In genomic region chr7:68148297-68149048, GRCm38 (mm10) we compare ENCODE assay signal across 12 mouse cellular contexts.
DNase-seq lines count a peak whose midpoint lies in the region; ATAC-seq lines count a peak whose summit lies in the region.
"Had no signal": no experiment of that assay in that cellular context is flagged by ENCODE, and none has a peak within 500 bp of the region (broad histone marks: within the 10 kb centered on the region; RNA-seq: fewer than 3 reads in every experiment).

No protein-coding gene starts in this region.

- WGBS in heart, embryonic 13.5 days = 75% methylated on average over 20 of the region's 20 CpGs
- 81% methylated on average over 20 of the region's 20 CpGs for WGBS in heart, embryonic 12.5 days
- WGBS in embryonic facial prominence, embryonic 14.5 days = 51% methylated on average over 20 of the region's 20 CpGs
- 56% methylated on average over 20 of the region's 20 CpGs for WGBS in limb, embryonic 13.5 days
- 81% methylated on average over 20 of the region's 20 CpGs for WGBS in heart, embryonic 11.5 days (ENCODE audit: insufficient replicate concordance)

- 0 out of 2 replicates have a peak overlapping the region, but pooled peaks have one; percentile 19 for H3K9ac ChIP-seq in heart, embryonic 13.5 days
- no peak overlapping the region for H3K9ac ChIP-seq in heart, embryonic 12.5 days
- H3K9ac ChIP-seq in embryonic facial prominence, embryonic 14.5 days (ENCODE audit: low read depth, low read length) = no peak overlapping the region
- 0 out of 2 replicates have a peak overlapping the region, but pooled peaks have one; percentile 35 for H3K9ac ChIP-seq in limb, embryonic 13.5 days
- H3K9ac ChIP-seq in heart, embryonic 11.5 days (ENCODE audit: low read depth, low read length) = no peak overlapping the region

- peaks cover 86% of the 10 kb centered on the region for H3K4me1 ChIP-seq in heart, embryonic 13.5 days
- H3K4me1 ChIP-seq in heart, embryonic 12.5 days (replicated peaks) = peaks cover 85% of the 10 kb centered on the region
- H3K4me1 ChIP-seq in embryonic facial prominence, embryonic 14.5 days (ENCODE audit: control insufficient read depth, insufficient read depth, low read length) = peaks cover 27% of the 10 kb centered on the region
- H3K4me1 ChIP-seq in limb, embryonic 13.5 days = peaks cover 80% of the 10 kb centered on the region
- H3K4me1 ChIP-seq in heart, embryonic 11.5 days (ENCODE audit: control insufficient read depth, insufficient read depth, low read length) = peaks cover 53% of the 10 kb centered on the region

- ATAC-seq in heart, embryonic 13.5 days (ENCODE audit: extremely low read depth, insufficient number of reproducible peaks, low FRiP score, low TSS enrichment) = no peak
- ATAC-seq in heart, embryonic 12.5 days (ENCODE audit: insufficient number of reproducible peaks, low FRiP score) = no peak
- peak; percentile 53; the same call in 1 of the 2 replicates for ATAC-seq in embryonic facial prominence, embryonic 14.5 days (ENCODE audit: low read depth)
- no peak for ATAC-seq in limb, embryonic 13.5 days (ENCODE audit: low FRiP score, low read depth)
- ATAC-seq in heart, embryonic 11.5 days (replicated peaks; ENCODE audit: insufficient number of reproducible peaks, low FRiP score, low TSS enrichment) = no peak

- H3K27me3 ChIP-seq in heart, embryonic 13.5 days (replicated peaks) = no peaks in the 10 kb centered on the region
- H3K27me3 ChIP-seq in heart, embryonic 12.5 days (replicated peaks) = no peaks in the 10 kb centered on the region
- H3K27me3 ChIP-seq in embryonic facial prominence, embryonic 14.5 days (replicated peaks; ENCODE audit: control insufficient read depth, insufficient read depth, low read length) = no peaks in the 10 kb centered on the region
- no peaks in the 10 kb centered on the region for H3K27me3 ChIP-seq in limb, embryonic 13.5 days
- H3K27me3 ChIP-seq in heart, embryonic 11.5 days (ENCODE audit: control insufficient read depth, insufficient read depth, low read length) = no peaks in the 10 kb centered on the region
- H3K27me3 ChIP-seq: CH12.LX had no signal

- no peak overlapping the region for H3K4me3 ChIP-seq in heart, embryonic 13.5 days
- H3K4me3 ChIP-seq in heart, embryonic 12.5 days = no peak overlapping the region
- H3K4me3 ChIP-seq in embryonic facial prominence, embryonic 14.5 days (ENCODE audit: low read depth, low read length) = no peak overlapping the region
- no peak overlapping the region for H3K4me3 ChIP-seq in limb, embryonic 13.5 days
- H3K4me3 ChIP-seq in heart, embryonic 11.5 days (ENCODE audit: low read depth, low read length) = no peak overlapping the region
- H3K4me3 ChIP-seq: erythroblast, embryonic 14.5 days had no signal

- no peak overlapping the region for H3K27ac ChIP-seq in heart, embryonic 13.5 days (replicated peaks)
- no peak overlapping the region; the same call in 1 of the 2 replicates for H3K27ac ChIP-seq in heart, embryonic 12.5 days (ENCODE audit: poor library complexity, severe bottlenecking)
- no peak overlapping the region for H3K27ac ChIP-seq in embryonic facial prominence, embryonic 14.5 days (replicated peaks; ENCODE audit: low read depth, low read length)
- no peak overlapping the region for H3K27ac ChIP-seq in limb, embryonic 13.5 days
- no peak overlapping the region for H3K27ac ChIP-seq in heart, embryonic 11.5 days (ENCODE audit: low read depth, low read length)
- H3K27ac ChIP-seq: kidney, postnatal 0 days had no signal

- no peaks in the 10 kb centered on the region for H3K36me3 ChIP-seq in heart, embryonic 13.5 days
- H3K36me3 ChIP-seq in heart, embryonic 12.5 days = no peaks in the 10 kb centered on the region
- H3K36me3 ChIP-seq in embryonic facial prominence, embryonic 14.5 days (ENCODE audit: control insufficient read depth, insufficient read depth, low read length) = no peaks in the 10 kb centered on the region
- no peaks in the 10 kb centered on the region for H3K36me3 ChIP-seq in limb, embryonic 13.5 days
- no peaks in the 10 kb centered on the region for H3K36me3 ChIP-seq in heart, embryonic 11.5 days (ENCODE audit: control insufficient read depth, insufficient read depth, low read length)

- peak; percentile 53 for DNase-seq in 416B (ENCODE audit: low read depth)
- peak; percentile 48 for DNase-seq in embryonic facial prominence, embryonic 14.5 days (ENCODE audit: low spot score)
- DNase-seq in thymus, postnatal 36 days = no peak
- no peak for DNase-seq in B cell, adult 2 months
- DNase-seq: adrenal gland, postnatal 36 days had no signal

- H3K9me3 ChIP-seq in heart, embryonic 13.5 days = no peaks in the 10 kb centered on the region
- H3K9me3 ChIP-seq in heart, embryonic 12.5 days (replicated peaks) = no peaks in the 10 kb centered on the region
- H3K9me3 ChIP-seq in embryonic facial prominence, embryonic 14.5 days (ENCODE audit: control insufficient read depth, low read length) = no peaks in the 10 kb centered on the region
- H3K9me3 ChIP-seq in limb, embryonic 13.5 days = no peaks in the 10 kb centered on the region
- no peaks in the 10 kb centered on the region for H3K9me3 ChIP-seq in heart, embryonic 11.5 days (replicated peaks; ENCODE audit: control insufficient read depth, low read length)

- H3K4me2 ChIP-seq in heart, embryonic 13.5 days = no peak overlapping the region
- H3K4me2 ChIP-seq in heart, embryonic 12.5 days = no peak overlapping the region
- no peak overlapping the region for H3K4me2 ChIP-seq in embryonic facial prominence, embryonic 14.5 days (ENCODE audit: low read depth, low read length)
- no peak overlapping the region for H3K4me2 ChIP-seq in limb, embryonic 13.5 days (replicated peaks)
- H3K4me2 ChIP-seq in heart, embryonic 11.5 days = no peak overlapping the region

Comparison
In these comparisons a context has a peak if more than half of its experiments do, and no peak if none do; other contexts are left out.
1. H3K9ac ChIP-seq: peak in heart, embryonic 13.5 days (single experiment) and limb, embryonic 13.5 days (single experiment); none in heart, embryonic 12.5 days (single experiment), embryonic facial prominence, embryonic 14.5 days (single experiment) and heart, embryonic 11.5 days (single experiment).
2. DNase-seq: peak in 416B (single experiment) and embryonic facial prominence, embryonic 14.5 days (single experiment); none in thymus, postnatal 36 days (0 of 2) and B cell, adult 2 months (0 of 2).